Mouse (Mus musculus) spleen, adult 2 months (tissue): ENCODE results near the gene Sgip1.

Source experiments
- CTCF ChIP-seq: fragments of 200-500 bp; IDR thresholded peaks from 2 replicates; pipeline ENCODE4 v1.5.1; 2011; ENCODE audit warnings: mild to moderate bottlenecking, inconsistent platforms; ENCODE audit not compliant: insufficient read depth, insufficient read length, insufficient replicate concordance; ENCODE audit errors: extremely low read depth
- POLR2A ChIP-seq: fragments of 200-500 bp; IDR thresholded peaks from 2 replicates; pipeline ENCODE4 v1.6.1; 2011; ENCODE audit warnings: low read depth, low read length, inconsistent platforms

DNA sequence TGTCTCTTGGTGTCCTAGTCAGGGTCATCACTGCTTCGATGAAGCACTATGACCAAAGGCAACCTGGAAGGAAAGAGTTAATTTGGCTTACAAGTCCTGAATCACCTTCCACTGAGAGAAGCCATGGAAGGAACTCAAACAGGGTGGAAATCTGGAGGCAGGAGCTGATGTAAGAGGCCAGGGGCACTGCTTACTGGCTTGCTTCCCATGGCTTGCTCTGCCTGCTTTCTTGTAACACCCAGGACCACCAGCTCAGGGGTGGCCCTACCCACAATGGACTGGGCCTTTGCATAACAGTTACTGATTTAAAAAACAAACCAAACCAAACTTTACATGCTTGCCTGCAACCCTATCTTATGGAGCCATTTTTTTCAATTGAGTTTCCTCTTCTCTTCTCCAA lies 177.1 kb downstream of the Sgip1 start:
- TF ChIP-seq CTCF (no peak), POLR2A (no peak)
